Comparison of ENCODE assay signal across 25 mouse cellular contexts in the genomic region with DNA sequence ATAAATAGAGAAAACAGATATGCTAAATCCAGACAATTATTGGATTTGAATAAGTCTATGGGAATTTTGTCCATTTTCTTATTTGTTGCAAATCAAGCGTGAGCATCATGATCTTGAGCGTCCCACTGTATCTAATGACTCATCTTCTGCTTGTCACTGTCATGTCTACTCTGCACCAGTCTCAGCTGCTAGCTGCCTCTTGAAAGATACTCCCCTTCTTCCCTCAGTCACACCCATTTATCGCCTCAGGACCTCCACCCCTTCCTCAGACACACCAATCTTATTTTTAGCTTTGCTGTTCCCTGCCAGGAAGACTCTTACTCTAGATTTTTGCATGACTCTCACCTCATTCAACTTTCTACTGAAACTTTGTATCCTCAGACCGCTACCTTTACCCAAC. TPM values are rescaled to one million over a fixed set of nuclear protein-coding genes. Genes with fewer than 3 reads are reported as not detected.
"Had no signal": no experiment of that assay in that cellular context is flagged by ENCODE, and none has a peak within 500 bp of the region (broad histone marks: within the 10 kb centered on the region; RNA-seq: fewer than 3 reads in every experiment).

No protein-coding gene starts in this region.

- H3K27me3 ChIP-seq: lung, embryonic 15.5 days; megakaryocyte, embryonic 14.5 days; midbrain, embryonic 13.5 days; neural tube, embryonic 13.5 days had no signal

- H3K36me3 ChIP-seq: lung, embryonic 15.5 days; midbrain, embryonic 10.5 days; midbrain, embryonic 13.5 days; neural tube, embryonic 13.5 days had no signal

- ATAC-seq: midbrain, embryonic 13.5 days; midbrain, embryonic 16.5 days had no signal

- H3K9ac ChIP-seq: liver, embryonic 14.5 days; lung, embryonic 15.5 days; midbrain, embryonic 13.5 days; neural tube, embryonic 13.5 days had no signal

- H3K27ac ChIP-seq: kidney, postnatal 0 days; layer of hippocampus, adult 2 months; left cerebral cortex, adult 2 months; liver, embryonic 14.5 days; lung, embryonic 15.5 days; midbrain, embryonic 10.5 days; midbrain, embryonic 13.5 days; neural tube, embryonic 13.5 days had no signal

- H3K9me3 ChIP-seq: lung, embryonic 15.5 days; megakaryocyte, embryonic 14.5 days; midbrain, embryonic 10.5 days; midbrain, embryonic 13.5 days; neural tube, embryonic 13.5 days had no signal

- H3K4me3 ChIP-seq: layer of hippocampus, adult 2 months; left cerebral cortex, adult 2 months; lung, embryonic 15.5 days; megakaryocyte, embryonic 14.5 days; midbrain, embryonic 10.5 days; midbrain, embryonic 13.5 days; myocyte; neural tube, embryonic 13.5 days had no signal

- H3K4me2 ChIP-seq: lung, embryonic 15.5 days; midbrain, embryonic 13.5 days; neural tube, embryonic 13.5 days had no signal

- DNase-seq: kidney, postnatal 25 days; layer of hippocampus, adult 9-11 months; lung, adult 18-20 months; lung, postnatal 10 days; lung, postnatal 36 days; thymus, adult 18-20 months; thymus, postnatal 36 days had no signal

- H3K4me1 ChIP-seq: midbrain, embryonic 10.5 days; midbrain, embryonic 13.5 days had no signal

RNA-seq across cellular contexts. Expression of a gene that starts 30.0 kb away (rescaled TPM):
- total RNA-seq: layer of hippocampus, postnatal 25 days; left cerebral cortex, adult 2 months; monocyte, adult 5-6 weeks; neutrophil, adult 5-6 weeks had no signal
- polyA plus RNA-seq: kidney, embryonic 14.5 days; large intestine, adult 2 months; limb, embryonic 11.5 days; liver, embryonic 14.5 days; midbrain, embryonic 10.5 days; midbrain, embryonic 13.5 days; midbrain, embryonic 16.5 days; neural tube, embryonic 13.5 days; spleen, adult 2 months had no signal
